Mouse (Mus musculus) lung, embryonic 15.5 days (tissue): ENCODE results near the gene Ankrd44. TPM values are rescaled to one million over a fixed set of nuclear protein-coding genes. Genes with fewer than 3 reads are reported as not detected.

Experiments used
- ATAC-seq: fragments of 200-750 bp; cut with Nextera tagmentation; 2 replicates; pipeline ENCODE4 v1.8.0; 2017; ENCODE audit warnings: moderate number of reproducible peaks, borderline replicate concordance; ENCODE audit not compliant: low FRiP score, low TSS enrichment; ENCODE audit errors: extremely low read depth
- H3K27ac ChIP-seq: fragments of 300-500 bp; sonication (generic); 2 replicates; pipeline ENCODE4 v1.5.1; 2015; ENCODE audit warnings: moderate library complexity, mild to moderate bottlenecking, inconsistent platforms
- H3K27me3 ChIP-seq: fragments of 300-500 bp; sonication (generic); 2 replicates; pipeline ENCODE4 v1.6.1; 2015; ENCODE audit warnings: inconsistent platforms
- H3K36me3 ChIP-seq: fragments of 300-500 bp; sonication (generic); 2 replicates; pipeline ENCODE4 v1.6.1; 2015; ENCODE audit warnings: inconsistent platforms
- H3K4me1 ChIP-seq: fragments of 300-500 bp; sonication (generic); 2 replicates; pipeline ENCODE4 v1.6.1; 2015; ENCODE audit warnings: inconsistent platforms
- H3K4me2 ChIP-seq: fragments of 300-500 bp; sonication (generic); 2 replicates; pipeline ENCODE4 v1.6.1; 2015; ENCODE audit warnings: inconsistent platforms, mild to moderate bottlenecking, moderate library complexity
- H3K4me3 ChIP-seq: fragments of 300-500 bp; sonication (generic); 2 replicates; pipeline ENCODE4 v1.5.1; 2015; ENCODE audit warnings: mild to moderate bottlenecking, inconsistent platforms
- H3K9ac ChIP-seq: fragments of 300-500 bp; sonication (generic); 2 replicates; pipeline ENCODE4 v1.6.1; 2015; ENCODE audit warnings: inconsistent platforms
- H3K9me3 ChIP-seq: fragments of 300-500 bp; sonication (generic); 2 replicates; pipeline ENCODE4 v1.6.1; 2016; ENCODE audit warnings: inconsistent platforms
- WGBS: fragments of 180-500 bp; shearing (Covaris S2); methylation state at CpG from one replicate; pipeline ENCODE4 v1.1.7; 2015; 5-methylcytosine and 5-hydroxymethylcytosine counted together
- polyA plus RNA-seq: library from polyadenylated mRNA; unstranded; fragments of >200 nt; fragmentation: Nextera tagmentation; extraction: Ambion mirVana; gene quantifications from 2 replicates; pipeline ENCODE4 v1.2.1, GENCODE M21; 2015

Ankrd44 gene
- polyA plus RNA-seq, 1 experiment from 2014 or later, result 18.0 TPM

GRCm38 (mm10) chr1:54824106-54824808 lies 101.9 kb downstream of the Ankrd44 start:
- no peak for ATAC-seq
- WGBS, result 69% methylated on average over 14 of the region's 14 CpGs

GRCm38 (mm10) chr1:54821797-54822196 lies 104.4 kb downstream of the Ankrd44 start:
- no peak for ATAC-seq
- no peak overlapping the region for H3K4me3 ChIP-seq
- H3K36me3 ChIP-seq, result no peaks in the 10 kb centered on the region
- H3K27ac ChIP-seq, result no peak overlapping the region
- no peaks in the 10 kb centered on the region for H3K9me3 ChIP-seq
- H3K27me3 ChIP-seq, result no peaks in the 10 kb centered on the region
- H3K9ac ChIP-seq, result no peak overlapping the region
- no peak overlapping the region for H3K4me2 ChIP-seq
- H3K4me1 ChIP-seq, result peaks cover 13% of the 10 kb centered on the region
- 90% methylated on average over 1 of the region's 1 CpGs for WGBS

More at GRCm38 (mm10) chr1:54824106-54824808, 101.9 kb downstream of the Ankrd44 start:
- Histone ChIP-seq H3K4me1 (peaks cover 22% of the 10 kb centered on the region), H3K27ac (no peak overlapping the region), H3K9me3 (no peaks in the 10 kb centered on the region), H3K36me3 (no peaks in the 10 kb centered on the region), H3K9ac (no peak overlapping the region), H3K4me3 (no peak overlapping the region), H3K4me2 (no peak overlapping the region), H3K27me3 (no peaks in the 10 kb centered on the region)

GRCm38 (mm10) chr1:54815206-54815855 lies 110.9 kb downstream of the Ankrd44 start:
- 39% methylated on average over 9 of the region's 9 CpGs for WGBS
- Histone ChIP-seq H3K9me3 (no peaks in the 10 kb centered on the region), H3K27me3 (no peaks in the 10 kb centered on the region), H3K4me3 (no peak overlapping the region), H3K9ac (no peak overlapping the region), H3K27ac (no peak overlapping the region), H3K4me1 (peaks cover 11% of the 10 kb centered on the region), H3K4me2 (no peak overlapping the region), H3K36me3 (no peaks in the 10 kb centered on the region)
- no peak for ATAC-seq

- H3K4me2 ChIP-seq, result peak overlapping the region; percentile 12
- H3K9ac ChIP-seq, result no peak overlapping the region
- H3K36me3 ChIP-seq, result no peaks in the 10 kb centered on the region
- no peaks in the 10 kb centered on the region for H3K9me3 ChIP-seq
- H3K4me1 ChIP-seq, result peaks cover 13% of the 10 kb centered on the region
- H3K4me3 ChIP-seq, result no peak overlapping the region
- WGBS, result 43% methylated on average over 10 of the region's 10 CpGs
- H3K27ac ChIP-seq, result peak overlapping the region; percentile 51; the same call in 1 of the 2 replicates
- ATAC-seq, result peak; percentile 89
- H3K27me3 ChIP-seq, result no peaks in the 10 kb centered on the region
Observed at GRCm38 (mm10) chr1:54809811-54810549, 116.2 kb downstream of the Ankrd44 start.

- peaks cover 13% of the 10 kb centered on the region for H3K4me1 ChIP-seq
- no peaks in the 10 kb centered on the region for H3K27me3 ChIP-seq
- H3K4me2 ChIP-seq, result no peak overlapping the region
- 92% methylated on average over 13 of the region's 13 CpGs for WGBS
- H3K27ac ChIP-seq, result no peak overlapping the region
- H3K36me3 ChIP-seq, result no peaks in the 10 kb centered on the region
- no peak for ATAC-seq
- H3K4me3 ChIP-seq, result no peak overlapping the region
- H3K9me3 ChIP-seq, result no peaks in the 10 kb centered on the region
- H3K9ac ChIP-seq, result no peak overlapping the region
Observed at GRCm38 (mm10) chr1:54809098-54809490, 117.1 kb downstream of the Ankrd44 start.

GRCm38 (mm10) chr1:54808401-54809097 lies 117.6 kb downstream of the Ankrd44 start:
- H3K4me3 ChIP-seq, result no peak overlapping the region
- ATAC-seq, result no peak
- no peak overlapping the region for H3K4me2 ChIP-seq
- H3K27me3 ChIP-seq, result no peaks in the 10 kb centered on the region
- no peak overlapping the region for H3K27ac ChIP-seq
- H3K9me3 ChIP-seq, result no peaks in the 10 kb centered on the region
- WGBS, result 59% methylated on average over 4 of the region's 4 CpGs
- peaks cover 13% of the 10 kb centered on the region for H3K4me1 ChIP-seq
- no peak overlapping the region for H3K9ac ChIP-seq
- no peaks in the 10 kb centered on the region for H3K36me3 ChIP-seq

- no peaks in the 10 kb centered on the region for H3K9me3 ChIP-seq
- H3K9ac ChIP-seq, result no peak overlapping the region
- H3K27me3 ChIP-seq, result no peaks in the 10 kb centered on the region
- WGBS, result 87% methylated on average over 3 of the region's 3 CpGs
- ATAC-seq, result no peak
- no peaks in the 10 kb centered on the region for H3K36me3 ChIP-seq
- peaks cover 13% of the 10 kb centered on the region for H3K4me1 ChIP-seq
- H3K4me3 ChIP-seq, result no peak overlapping the region
- H3K4me2 ChIP-seq, result no peak overlapping the region
- no peak overlapping the region for H3K27ac ChIP-seq
Observed at GRCm38 (mm10) chr1:54807832-54808231, 118.4 kb downstream of the Ankrd44 start.

GRCm38 (mm10) chr1:54806116-54806850 lies 119.9 kb downstream of the Ankrd44 start:
- WGBS, result 81% methylated on average over 2 of the region's 2 CpGs
- Histone ChIP-seq H3K36me3 (no peaks in the 10 kb centered on the region), H3K9ac (no peak overlapping the region), H3K4me1 (peaks cover 18% of the 10 kb centered on the region), H3K4me2 (no peak overlapping the region), H3K4me3 (no peak overlapping the region), H3K27me3 (no peaks in the 10 kb centered on the region), H3K27ac (no peak overlapping the region), H3K9me3 (no peaks in the 10 kb centered on the region)
- ATAC-seq, result no peak

GRCm38 (mm10) chr1:54804406-54804805 lies 121.8 kb downstream of the Ankrd44 start:
- no peaks in the 10 kb centered on the region for H3K27me3 ChIP-seq
- 95% methylated on average over 9 of the region's 9 CpGs for WGBS
- no peak overlapping the region for H3K4me2 ChIP-seq
- H3K36me3 ChIP-seq, result no peaks in the 10 kb centered on the region
- no peaks in the 10 kb centered on the region for H3K9me3 ChIP-seq
- ATAC-seq, result no peak
- no peak overlapping the region for H3K4me3 ChIP-seq
- peaks cover 10% of the 10 kb centered on the region; the same call in 1 of the 2 replicates for H3K4me1 ChIP-seq
- H3K27ac ChIP-seq, result no peak overlapping the region
- H3K9ac ChIP-seq, result no peak overlapping the region

- H3K9me3 ChIP-seq, result no peaks in the 10 kb centered on the region
- H3K36me3 ChIP-seq, result no peaks in the 10 kb centered on the region
- H3K4me3 ChIP-seq, result no peak overlapping the region
- H3K9ac ChIP-seq, result no peak overlapping the region
- H3K4me2 ChIP-seq, result no peak overlapping the region
- H3K4me1 ChIP-seq, result peaks cover 18% of the 10 kb centered on the region; the same call in 1 of the 2 replicates
- H3K27me3 ChIP-seq, result no peaks in the 10 kb centered on the region
- no peak overlapping the region for H3K27ac ChIP-seq
- peak; percentile 53; the same call in 1 of the 2 replicates for ATAC-seq
- 57% methylated on average over 11 of the region's 11 CpGs for WGBS
Observed at GRCm38 (mm10) chr1:54802703-54803102, 123.5 kb downstream of the Ankrd44 start.

- ATAC-seq, result no peak
- H3K4me2 ChIP-seq, result no peak overlapping the region
Observed at GRCm38 (mm10) chr1:54801256-54801655, 124.9 kb downstream of the Ankrd44 start.

More at GRCm38 (mm10) chr1:54801256-54801655, 124.9 kb downstream of the Ankrd44 start:
- 59% methylated on average over 2 of the region's 3 CpGs for WGBS
- Histone ChIP-seq H3K4me3 (no peak overlapping the region), H3K9me3 (no peaks in the 10 kb centered on the region), H3K36me3 (no peaks in the 10 kb centered on the region), H3K4me1 (peaks cover 18% of the 10 kb centered on the region; the same call in 1 of the 2 replicates), H3K9ac (no peak overlapping the region), H3K27me3 (no peaks in the 10 kb centered on the region), H3K27ac (no peak overlapping the region)
